Mouse (Mus musculus): Measurements from ENCODE around the gene Grid2. TPM values are rescaled to one million over a fixed set of nuclear protein-coding genes. Genes with fewer than 3 reads are reported as not detected.
A peak's percentile ranks its signal among the peaks of the same experiment; 100 is the strongest.

Gene Grid2
- 1.9 TPM in 2 replicates for polyA plus RNA-seq (2014; fragmentation: Nextera tagmentation; extraction: Ambion mirVana)

GRCm38 (mm10) chr6:63255826-63256555 is at the start of gene Grid2:
TSS of gene Grid2 (plus strand) at chr6:63255876.
- under 1% methylated on average over 71 of the region's 71 CpGs for WGBS
- no peak within 1 kb of the TSS for H3K27ac ChIP-seq (ENCODE audit: low read depth, low read length)
- no peaks in the 10 kb centered on the region for H3K9me3 ChIP-seq (ENCODE audit: control insufficient read depth, low read length)
- peak within 1 kb of the TSS; percentile 87 for H3K4me2 ChIP-seq
- DNase-seq (ENCODE audit: low spot score, missing footprints) (peak; percentile 96), ATAC-seq (ENCODE audit: low FRiP score) (peak; percentile 73)
- peak within 1 kb of the TSS; percentile 79 for H3K9ac ChIP-seq (ENCODE audit: low read length)
- H3K27me3 ChIP-seq (ENCODE audit: control insufficient read depth, insufficient read depth, low read length), result peaks cover 3% of the 10 kb centered on the region; the same call in 1 of the 2 replicates
- no peaks in the 10 kb centered on the region for H3K36me3 ChIP-seq (ENCODE audit: control insufficient read depth, insufficient read depth, low read length)
- H3K4me3 ChIP-seq (ENCODE audit: low read depth, low read length), result peak within 1 kb of the TSS; percentile 75
- no peaks in the 10 kb centered on the region; the same call in 1 of the 2 replicates for H3K4me1 ChIP-seq (ENCODE audit: control insufficient read depth, insufficient read depth, low read length)

- Histone ChIP-seq H3K27me3 (ENCODE audit: control insufficient read depth, insufficient read depth, low read length) (peaks cover 3% of the 10 kb centered on the region; the same call in 1 of the 2 replicates), H3K4me2 (no peak overlapping the region)
- ATAC-seq (ENCODE audit: low FRiP score), result no peak
Measured at GRCm38 (mm10) chr6:63250738-63251137, 4.9 kb upstream of the Grid2 start.

GRCm38 (mm10) chr6:63256556-63257405 is 1.1 kb downstream of the Grid2 start:
- Histone ChIP-seq H3K27me3 (ENCODE audit: control insufficient read depth, insufficient read depth, low read length) (peaks cover 3% of the 10 kb centered on the region; the same call in 1 of the 2 replicates), H3K9ac (ENCODE audit: low read length) (peak overlapping the region; percentile 79), H3K36me3 (ENCODE audit: control insufficient read depth, insufficient read depth, low read length) (no peaks in the 10 kb centered on the region), H3K9me3 (ENCODE audit: control insufficient read depth, low read length) (no peaks in the 10 kb centered on the region), H3K4me3 (ENCODE audit: low read depth, low read length) (peak overlapping the region; percentile 75), H3K27ac (ENCODE audit: low read depth, low read length) (peak overlapping the region; percentile 51), H3K4me2 (peak overlapping the region; percentile 87), H3K4me1 (ENCODE audit: control insufficient read depth, insufficient read depth, low read length) (no peaks in the 10 kb centered on the region; the same call in 1 of the 2 replicates)
- peak; percentile 69 for ATAC-seq (ENCODE audit: low FRiP score)
- WGBS, result under 1% methylated on average over 49 of the region's 49 CpGs
- DNase-seq (ENCODE audit: low spot score, missing footprints), result peak; percentile 97

More at GRCm38 (mm10) chr6:63250738-63251137, 4.9 kb upstream of the Grid2 start:
- H3K27ac ChIP-seq (ENCODE audit: low read depth, low read length), result no peak overlapping the region
- no peaks in the 10 kb centered on the region for H3K36me3 ChIP-seq (ENCODE audit: control insufficient read depth, insufficient read depth, low read length)
- no peak overlapping the region for H3K4me3 ChIP-seq (ENCODE audit: low read depth, low read length)
- no peaks in the 10 kb centered on the region for H3K4me1 ChIP-seq (ENCODE audit: control insufficient read depth, insufficient read depth, low read length)
- H3K9ac ChIP-seq (ENCODE audit: low read length), result no peak overlapping the region
- no peak for DNase-seq (ENCODE audit: low spot score, missing footprints)
- no peaks in the 10 kb centered on the region for H3K9me3 ChIP-seq (ENCODE audit: control insufficient read depth, low read length)

GRCm38 (mm10) chr6:63257406-63257845 is 1.8 kb downstream of the Grid2 start:
- DNase-seq (ENCODE audit: low spot score, missing footprints) (peak; percentile 96), ATAC-seq (ENCODE audit: low FRiP score) (peak; percentile 80)
- no peaks in the 10 kb centered on the region for H3K9me3 ChIP-seq (ENCODE audit: control insufficient read depth, low read length)
- H3K4me1 ChIP-seq (ENCODE audit: control insufficient read depth, insufficient read depth, low read length), result no peaks in the 10 kb centered on the region; the same call in 1 of the 2 replicates
- H3K4me3 ChIP-seq (ENCODE audit: low read depth, low read length), result peak overlapping the region; percentile 75
- H3K9ac ChIP-seq (ENCODE audit: low read length), result peak overlapping the region; percentile 79
- H3K4me2 ChIP-seq, result peak overlapping the region; percentile 87
- WGBS, result under 1% methylated on average over 42 of the region's 42 CpGs
- H3K27ac ChIP-seq (ENCODE audit: low read depth, low read length), result peak overlapping the region; percentile 51
- peaks cover 3% of the 10 kb centered on the region; the same call in 1 of the 2 replicates for H3K27me3 ChIP-seq (ENCODE audit: control insufficient read depth, insufficient read depth, low read length)
- no peaks in the 10 kb centered on the region for H3K36me3 ChIP-seq (ENCODE audit: control insufficient read depth, insufficient read depth, low read length)

- peak overlapping the region; percentile 75 for H3K4me3 ChIP-seq (ENCODE audit: low read depth, low read length)
- no peaks in the 10 kb centered on the region for H3K9me3 ChIP-seq (ENCODE audit: control insufficient read depth, low read length)
- peak; percentile 27 for ATAC-seq (ENCODE audit: low FRiP score)
- H3K4me1 ChIP-seq (ENCODE audit: control insufficient read depth, insufficient read depth, low read length), result no peaks in the 10 kb centered on the region; the same call in 1 of the 2 replicates
- H3K27me3 ChIP-seq (ENCODE audit: control insufficient read depth, insufficient read depth, low read length), result peaks cover 3% of the 10 kb centered on the region; the same call in 1 of the 2 replicates
- 0% methylated on average over 11 of the region's 11 CpGs for WGBS
- peak; percentile 91 for DNase-seq (ENCODE audit: low spot score, missing footprints)
- H3K4me2 ChIP-seq, result peak overlapping the region; percentile 87
- H3K27ac ChIP-seq (ENCODE audit: low read depth, low read length), result no peak overlapping the region
- no peaks in the 10 kb centered on the region for H3K36me3 ChIP-seq (ENCODE audit: control insufficient read depth, insufficient read depth, low read length)
- H3K9ac ChIP-seq (ENCODE audit: low read length), result peak overlapping the region; percentile 7; the same call in 1 of the 2 replicates
Measured at GRCm38 (mm10) chr6:63257876-63258275, 2.2 kb downstream of the Grid2 start.

GRCm38 (mm10) chr6:63259764-63260163 is 4.1 kb downstream of the Grid2 start:
- WGBS, result 38% methylated on average over 9 of the region's 9 CpGs
- no peak overlapping the region; the same call in 1 of the 2 replicates for H3K4me2 ChIP-seq
- peaks cover 3% of the 10 kb centered on the region; the same call in 1 of the 2 replicates for H3K27me3 ChIP-seq (ENCODE audit: control insufficient read depth, insufficient read depth, low read length)
- H3K4me3 ChIP-seq (ENCODE audit: low read depth, low read length), result no peak overlapping the region
- no peaks in the 10 kb centered on the region; the same call in 1 of the 2 replicates for H3K4me1 ChIP-seq (ENCODE audit: control insufficient read depth, insufficient read depth, low read length)
- no peaks in the 10 kb centered on the region for H3K9me3 ChIP-seq (ENCODE audit: control insufficient read depth, low read length)
- no peak overlapping the region for H3K9ac ChIP-seq (ENCODE audit: low read length)
- peak; percentile 36; the same call in 1 of the 2 replicates for ATAC-seq (ENCODE audit: low FRiP score)
- peak; percentile 89 for DNase-seq (ENCODE audit: low spot score, missing footprints)
- no peak overlapping the region for H3K27ac ChIP-seq (ENCODE audit: low read depth, low read length)
- no peaks in the 10 kb centered on the region for H3K36me3 ChIP-seq (ENCODE audit: control insufficient read depth, insufficient read depth, low read length)

- H3K9ac ChIP-seq (ENCODE audit: low read length), result no peak overlapping the region
- no peaks in the 10 kb centered on the region for H3K36me3 ChIP-seq (ENCODE audit: control insufficient read depth, insufficient read depth, low read length)
- 88% methylated on average over 1 of the region's 1 CpGs for WGBS
- ATAC-seq (ENCODE audit: low FRiP score) (no peak), DNase-seq (ENCODE audit: low spot score, missing footprints) (no peak)
- H3K4me2 ChIP-seq, result no peak overlapping the region
- H3K4me3 ChIP-seq (ENCODE audit: low read depth, low read length), result no peak overlapping the region
- H3K27ac ChIP-seq (ENCODE audit: low read depth, low read length), result no peak overlapping the region
- H3K4me1 ChIP-seq (ENCODE audit: control insufficient read depth, insufficient read depth, low read length), result no peaks in the 10 kb centered on the region
- no peaks in the 10 kb centered on the region for H3K9me3 ChIP-seq (ENCODE audit: control insufficient read depth, low read length)
- H3K27me3 ChIP-seq (ENCODE audit: control insufficient read depth, insufficient read depth, low read length), result no peaks in the 10 kb centered on the region
Measured at GRCm38 (mm10) chr6:63284419-63284818, 28.7 kb downstream of the Grid2 start.

- DNase-seq (ENCODE audit: low spot score, missing footprints), result no peak
- Histone ChIP-seq H3K4me1 (ENCODE audit: control insufficient read depth, insufficient read depth, low read length) (no peaks in the 10 kb centered on the region), H3K9me3 (ENCODE audit: control insufficient read depth, low read length) (no peaks in the 10 kb centered on the region), H3K4me2 (no peak overlapping the region), H3K36me3 (ENCODE audit: control insufficient read depth, insufficient read depth, low read length) (no peaks in the 10 kb centered on the region), H3K4me3 (ENCODE audit: low read depth, low read length) (no peak overlapping the region), H3K27ac (ENCODE audit: low read depth, low read length) (no peak overlapping the region), H3K9ac (ENCODE audit: low read length) (no peak overlapping the region), H3K27me3 (ENCODE audit: control insufficient read depth, insufficient read depth, low read length) (no peaks in the 10 kb centered on the region)
- 79% methylated on average over 3 of the region's 3 CpGs for WGBS
- no peak for ATAC-seq (ENCODE audit: low FRiP score)
Measured at GRCm38 (mm10) chr6:63342438-63343004, 86.8 kb downstream of the Grid2 start.

All from midbrain, embryonic 11.5 days (tissue).